Mouse (Mus musculus) erythroblast, embryonic 14.5 days (primary cell): ENCODE results near the gene Abhd11.

ENCODE experiments used
- GATA1 ChIP-seq: IDR thresholded peaks from 2 replicates; pipeline ENCODE4 v1.6.1; 2012; ENCODE audit warnings: low read length, inconsistent platforms, mixed read lengths
- TAL1 ChIP-seq: IDR thresholded peaks from 3 replicates; pipeline ENCODE4 v1.6.1; 2012; ENCODE audit warnings: low read length, inconsistent platforms, mixed read lengths

DNA sequence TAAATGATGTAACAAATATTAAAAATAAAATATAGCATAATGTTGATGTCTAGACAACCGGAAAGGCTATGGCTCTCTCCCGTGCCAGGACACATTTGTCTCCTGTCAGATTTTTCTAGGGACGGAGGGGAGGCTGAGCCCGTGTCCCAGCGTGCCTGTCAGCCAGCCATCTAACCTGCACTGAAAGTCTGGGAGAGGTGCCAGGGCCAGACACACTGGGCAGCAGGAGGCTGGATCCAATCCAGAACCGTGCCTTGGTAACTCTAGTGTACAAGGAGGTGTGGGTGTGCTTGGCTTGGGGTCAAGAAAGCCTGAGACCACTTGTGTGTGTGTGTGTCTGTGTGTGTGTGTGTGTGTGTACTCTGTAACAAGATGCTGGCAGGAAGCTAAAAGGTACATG, 12.9 kb downstream of the Abhd11 start:
- TF ChIP-seq TAL1 (no peak), GATA1 (no peak)
